In the genomic region with DNA sequence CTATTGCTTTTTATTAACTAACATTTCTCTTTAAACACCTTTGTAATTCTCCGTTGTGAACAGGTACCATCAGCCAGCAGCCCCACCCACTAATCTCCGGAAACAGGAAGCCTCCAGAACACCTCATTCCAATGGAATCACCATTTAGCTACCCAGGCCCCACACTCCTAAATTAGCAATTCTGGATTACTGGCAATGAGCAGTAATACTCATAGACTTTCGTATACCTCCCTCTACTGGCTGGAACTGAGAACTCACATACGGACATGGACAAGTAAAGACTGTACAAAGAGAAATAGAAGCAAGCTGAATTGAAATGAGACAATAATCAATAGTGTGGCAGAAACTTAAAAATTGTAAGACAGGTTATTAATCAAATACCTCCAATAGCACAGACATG, we compare ENCODE assay signal across 9 mouse cellular contexts. TPM values are rescaled to one million over a fixed set of nuclear protein-coding genes. Genes with fewer than 3 reads are reported as not detected.
DNase-seq lines count a peak whose midpoint lies in the region; ATAC-seq and TF ChIP-seq lines count a peak whose summit lies in the region.
"Had no signal": no experiment of that assay in that cellular context is flagged by ENCODE, and none has a peak within 500 bp of the region (broad histone marks: within the 10 kb centered on the region; RNA-seq: fewer than 3 reads in every experiment).

No protein-coding gene starts in this region.

- TF ChIP-seq EP300 in stomach, postnatal 0 days (optimal IDR thresholded peaks at IDR 0.05): no peak

- H3K4me3 ChIP-seq in kidney, embryonic 16.5 days (ENCODE audit: low read length): no peak overlapping the region
- no peak overlapping the region for H3K4me3 ChIP-seq in forebrain, embryonic 11.5 days (ENCODE audit: low read depth, low read length)
- H3K4me3 ChIP-seq in hindbrain, embryonic 16.5 days (ENCODE audit: low read length): no peak overlapping the region
- no peak overlapping the region for H3K4me3 ChIP-seq in stomach, postnatal 0 days (ENCODE audit: low read depth, low read length)
- H3K4me3 ChIP-seq: embryonic facial prominence, embryonic 12.5 days had no signal

- no peak overlapping the region for H3K9ac ChIP-seq in kidney, embryonic 16.5 days (replicated peaks; ENCODE audit: low read length)
- H3K9ac ChIP-seq in forebrain, embryonic 11.5 days (ENCODE audit: low read length): no peak overlapping the region
- no peak overlapping the region for H3K9ac ChIP-seq in hindbrain, embryonic 16.5 days (ENCODE audit: low read depth, low read length)
- H3K9ac ChIP-seq in stomach, postnatal 0 days (ENCODE audit: low read length): no peak overlapping the region
- H3K9ac ChIP-seq: embryonic facial prominence, embryonic 12.5 days had no signal

- H3K27me3 ChIP-seq in kidney, embryonic 16.5 days (ENCODE audit: insufficient read depth, low read length): no peaks in the 10 kb centered on the region
- H3K27me3 ChIP-seq in forebrain, embryonic 11.5 days (ENCODE audit: control insufficient read depth, insufficient read depth, low read length): no peaks in the 10 kb centered on the region
- no peaks in the 10 kb centered on the region for H3K27me3 ChIP-seq in hindbrain, embryonic 16.5 days (replicated peaks; ENCODE audit: control insufficient read depth, insufficient read depth, low read length)
- no peaks in the 10 kb centered on the region for H3K27me3 ChIP-seq in stomach, postnatal 0 days (ENCODE audit: control insufficient read depth, insufficient read depth, low read length)
- H3K27me3 ChIP-seq: embryonic facial prominence, embryonic 12.5 days had no signal

- H3K4me2 ChIP-seq in kidney, embryonic 16.5 days (replicated peaks; ENCODE audit: low read depth, low read length): no peak overlapping the region
- H3K4me2 ChIP-seq in forebrain, embryonic 11.5 days (ENCODE audit: low read depth, low read length, severe bottlenecking): no peak overlapping the region
- no peak overlapping the region for H3K4me2 ChIP-seq in hindbrain, embryonic 16.5 days (ENCODE audit: low read length)
- H3K4me2 ChIP-seq in stomach, postnatal 0 days (replicated peaks; ENCODE audit: low read depth): no peak overlapping the region
- H3K4me2 ChIP-seq: embryonic facial prominence, embryonic 12.5 days had no signal

- no peak overlapping the region for H3K27ac ChIP-seq in kidney, embryonic 16.5 days (ENCODE audit: low read length)
- no peak overlapping the region for H3K27ac ChIP-seq in forebrain, embryonic 11.5 days (ENCODE audit: low read depth, low read length)
- H3K27ac ChIP-seq in hindbrain, embryonic 16.5 days (ENCODE audit: low read depth, low read length): no peak overlapping the region
- no peak overlapping the region for H3K27ac ChIP-seq in stomach, postnatal 0 days (replicated peaks)
- H3K27ac ChIP-seq: embryonic facial prominence, embryonic 12.5 days had no signal

- TF ChIP-seq CTCF in stomach, postnatal 0 days (IDR thresholded peaks at IDR 0.05; ENCODE audit: low read depth): peak; percentile 90

- H3K9me3 ChIP-seq in kidney, embryonic 16.5 days (ENCODE audit: low read length): no peaks in the 10 kb centered on the region
- no peaks in the 10 kb centered on the region for H3K9me3 ChIP-seq in forebrain, embryonic 11.5 days (ENCODE audit: control insufficient read depth, low read length)
- no peaks in the 10 kb centered on the region for H3K9me3 ChIP-seq in hindbrain, embryonic 16.5 days (ENCODE audit: control insufficient read depth, low read length)
- no peaks in the 10 kb centered on the region for H3K9me3 ChIP-seq in stomach, postnatal 0 days (ENCODE audit: control insufficient read depth, low read length)
- H3K9me3 ChIP-seq: embryonic facial prominence, embryonic 12.5 days had no signal

- DNase-seq in kidney, adult 18-20 months: peak; percentile 33
- DNase-seq in c-Kit-positive CD71-negative TER-119-negative erythroid progenitor cells, embryonic 14.5 days (ENCODE audit: low read depth): peak; percentile 61
- DNase-seq in forebrain, embryonic 11.5 days (ENCODE audit: low spot score): no peak
- DNase-seq in left cerebral cortex, postnatal 10 days (ENCODE audit: extremely low spot score in 1 of 2, low spot score in 2 of 2): peak; percentile 53 to 83
- peak; percentile 41 for DNase-seq in stomach, postnatal 0 days (ENCODE audit: low spot score)

- no peak for ATAC-seq in kidney, embryonic 16.5 days (ENCODE audit: low FRiP score, low TSS enrichment)
- ATAC-seq in forebrain, embryonic 11.5 days (replicated peaks; ENCODE audit: low FRiP score): peak; percentile 57; the same call in 1 of the 2 replicates
- peak; percentile 66 for ATAC-seq in hindbrain, embryonic 16.5 days
- peak; percentile 70; the same call in 1 of the 2 replicates for ATAC-seq in monocyte, adult 5-6 weeks (replicated peaks; ENCODE audit: insufficient number of reproducible peaks, low FRiP score, low TSS enrichment, poor library complexity, severe bottlenecking)
- ATAC-seq in stomach, postnatal 0 days (ENCODE audit: low FRiP score, low TSS enrichment): peak; percentile 49

- peaks cover 17% of the 10 kb centered on the region for H3K36me3 ChIP-seq in kidney, embryonic 16.5 days (ENCODE audit: insufficient read depth, low read length)
- H3K36me3 ChIP-seq in forebrain, embryonic 11.5 days (ENCODE audit: control insufficient read depth, insufficient read depth, low read length): no peaks in the 10 kb centered on the region; the same call in 1 of the 2 replicates
- peaks cover 3% of the 10 kb centered on the region; the same call in 1 of the 2 replicates for H3K36me3 ChIP-seq in hindbrain, embryonic 16.5 days (ENCODE audit: control insufficient read depth, insufficient read depth, low read length)
- peaks cover 3% of the 10 kb centered on the region; the same call in 1 of the 2 replicates for H3K36me3 ChIP-seq in stomach, postnatal 0 days (ENCODE audit: control insufficient read depth, insufficient read depth, low read length)

- intact Hi-C loops in left cerebral cortex, postnatal 10 days (cut with DNase I): no loop called here

- WGBS in kidney, embryonic 16.5 days: 16% methylated on average over 4 of the region's 4 CpGs
- WGBS in forebrain, embryonic 11.5 days: 36% methylated on average over 4 of the region's 4 CpGs
- WGBS in hindbrain, embryonic 16.5 days: 26% methylated on average over 4 of the region's 4 CpGs
- 10% methylated on average over 4 of the region's 4 CpGs for WGBS in stomach, postnatal 0 days

- peaks cover 5% of the 10 kb centered on the region; the same call in 1 of the 2 replicates for H3K4me1 ChIP-seq in kidney, embryonic 16.5 days (ENCODE audit: insufficient read depth, low read length)
- no peaks in the 10 kb centered on the region; the same call in 1 of the 2 replicates for H3K4me1 ChIP-seq in forebrain, embryonic 11.5 days (replicated peaks; ENCODE audit: control insufficient read depth, insufficient read depth, low read length)
- H3K4me1 ChIP-seq in hindbrain, embryonic 16.5 days (ENCODE audit: control insufficient read depth, insufficient read depth, low read depth, low read length): peaks cover 5% of the 10 kb centered on the region; the same call in 1 of the 2 replicates
- H3K4me1 ChIP-seq in stomach, postnatal 0 days (replicated peaks; ENCODE audit: control insufficient read depth, insufficient read depth): no peaks in the 10 kb centered on the region

RNA-seq across cellular contexts. Expression of a gene that starts 4.8 kb away (rescaled TPM):
- 26.6 and 28.7 TPM in 2 replicates for polyA plus RNA-seq in kidney, embryonic 16.5 days (2015; fragmentation: Nextera tagmentation; extraction: Ambion mirVana)
- polyA plus RNA-seq in forebrain, embryonic 11.5 days (2014; fragmentation: Nextera tagmentation; extraction: Ambion mirVana): 26.6 and 28.7 TPM in 2 replicates
- polyA plus RNA-seq in hindbrain, embryonic 16.5 days (2015; fragmentation: Nextera tagmentation; extraction: Ambion mirVana): 19.5 and 20.3 TPM in 2 replicates
- total RNA-seq in left cerebral cortex, postnatal 10 days (2021): 10 to 100 TPM; 10.0 to 11.1 TPM
- 4.8 to 9.4 TPM (median 8.9 TPM) in 3 replicates for total RNA-seq in monocyte, adult 5-6 weeks (2017)
- 22.5 and 23.1 TPM in 2 replicates for polyA plus RNA-seq in stomach, postnatal 0 days (2015; fragmentation: Nextera tagmentation; extraction: Ambion mirVana)

RNA-seq across cellular contexts. Expression of a gene that starts 26.3 kb away (rescaled TPM):
- polyA plus RNA-seq in kidney, embryonic 16.5 days (2015; fragmentation: Nextera tagmentation; extraction: Ambion mirVana): not detected in 2 replicates
- polyA plus RNA-seq in forebrain, embryonic 11.5 days (2014; fragmentation: Nextera tagmentation; extraction: Ambion mirVana): not detected in 2 replicates
- polyA plus RNA-seq in hindbrain, embryonic 16.5 days (2015; fragmentation: Nextera tagmentation; extraction: Ambion mirVana): not detected in 2 replicates
- not detected for total RNA-seq in left cerebral cortex, postnatal 10 days (2021)
- total RNA-seq in monocyte, adult 5-6 weeks (2017): not detected in 3 replicates
- polyA plus RNA-seq in stomach, postnatal 0 days (2015; fragmentation: Nextera tagmentation; extraction: Ambion mirVana): not detected in 2 replicates
- polyA plus RNA-seq: embryonic facial prominence, embryonic 12.5 days had no signal

RNA-seq across cellular contexts. Expression of a gene that starts 30.4 kb away (rescaled TPM):
- polyA plus RNA-seq in kidney, embryonic 16.5 days (2015; fragmentation: Nextera tagmentation; extraction: Ambion mirVana): 9.4 and 10.5 TPM in 2 replicates
- 13.3 and 16.8 TPM in 2 replicates for polyA plus RNA-seq in forebrain, embryonic 11.5 days (2014; fragmentation: Nextera tagmentation; extraction: Ambion mirVana)
- 5.0 and 5.9 TPM in 2 replicates for polyA plus RNA-seq in hindbrain, embryonic 16.5 days (2015; fragmentation: Nextera tagmentation; extraction: Ambion mirVana)
- 1 to 10 TPM; 8.6 to 8.8 TPM for total RNA-seq in left cerebral cortex, postnatal 10 days (2021)
- total RNA-seq in monocyte, adult 5-6 weeks (2017): 26.5 to 35.9 TPM (median 28.2 TPM) in 3 replicates
- 4.1 and 4.5 TPM in 2 replicates for polyA plus RNA-seq in stomach, postnatal 0 days (2015; fragmentation: Nextera tagmentation; extraction: Ambion mirVana)
